Mouse (Mus musculus): ENCODE results near the gene Slc37a1. TPM values are rescaled to one million over a fixed set of nuclear protein-coding genes. Genes with fewer than 3 reads are reported as not detected.

Gene Slc37a1
- polyA plus RNA-seq, 1 experiment from 2014 or later = 4.6 TPM

DNA sequence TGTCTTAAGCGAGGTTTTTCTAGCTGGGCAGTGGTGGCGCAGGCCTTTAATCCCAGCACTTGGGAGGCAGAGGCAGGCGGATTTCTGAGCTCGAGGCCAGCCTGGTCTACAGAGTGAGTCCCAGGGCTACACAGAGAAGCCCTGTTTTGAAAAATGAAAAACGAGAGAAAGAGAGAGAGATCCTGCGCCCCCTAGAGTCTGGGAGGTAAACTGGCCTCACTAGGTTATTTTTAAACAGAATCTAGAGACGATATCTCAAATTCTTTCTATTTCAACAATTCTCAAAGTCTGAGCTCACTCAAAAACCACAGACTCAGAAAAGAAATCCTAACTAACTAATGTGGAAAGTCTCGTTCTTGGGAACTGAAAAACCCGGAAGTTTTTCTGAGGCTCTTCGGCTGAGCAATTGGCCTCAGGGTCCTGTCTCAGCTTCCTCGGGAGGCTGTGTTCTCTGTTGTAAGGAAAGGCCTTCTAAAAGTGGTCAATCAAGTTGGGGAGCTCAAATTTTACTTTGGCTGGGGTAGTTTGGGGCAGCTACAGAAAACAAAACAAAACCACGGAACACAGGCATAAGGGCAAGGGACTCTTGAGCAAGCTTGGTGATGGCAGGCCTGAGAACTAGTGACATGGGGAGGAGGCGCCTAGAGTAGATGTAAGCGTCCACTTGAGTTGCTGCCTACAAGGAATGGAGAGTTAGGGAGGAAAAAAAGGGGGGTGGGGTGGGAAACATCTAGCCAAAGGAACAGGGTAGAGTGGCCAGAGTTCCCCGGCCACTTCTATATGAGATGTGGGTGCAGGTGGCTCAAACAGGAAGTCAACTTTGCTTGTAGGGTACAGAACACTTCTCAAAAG lies 8.0 kb downstream of the Slc37a1 start:
- 78% methylated on average over 15 of the region's 15 CpGs for WGBS (ENCODE audit: insufficient replicate concordance)
- Histone ChIP-seq H3K27me3 (ENCODE audit: control insufficient read depth, insufficient read depth, low read length) (peaks cover 10% of the 10 kb centered on the region), H3K4me1 (ENCODE audit: control insufficient read depth, insufficient read depth, low read length) (peaks cover 22% of the 10 kb centered on the region), H3K4me3 (ENCODE audit: low read depth, low read length) (no peak overlapping the region), H3K9me3 (replicated peaks; ENCODE audit: control insufficient read depth, low read length) (no peaks in the 10 kb centered on the region), H3K4me2 (no peak overlapping the region; the same call in 1 of the 2 replicates), H3K36me3 (ENCODE audit: control insufficient read depth, insufficient read depth, low read length) (no peaks in the 10 kb centered on the region), H3K9ac (ENCODE audit: low read depth, low read length) (no peak overlapping the region), H3K27ac (ENCODE audit: low read depth, low read length) (no peak overlapping the region)
- ATAC-seq (replicated peaks; ENCODE audit: insufficient number of reproducible peaks, low FRiP score, low TSS enrichment) = no peak

GRCm38 (mm10) chr17:31295215-31295891 lies 8.8 kb downstream of the Slc37a1 start:
- WGBS (ENCODE audit: insufficient replicate concordance) = 20% methylated on average over 25 of the region's 25 CpGs
- Histone ChIP-seq H3K27me3 (ENCODE audit: control insufficient read depth, insufficient read depth, low read length) (peaks cover 10% of the 10 kb centered on the region), H3K4me3 (ENCODE audit: low read depth, low read length) (peak overlapping the region; percentile 68), H3K4me2 (peak overlapping the region; percentile 100), H3K36me3 (ENCODE audit: control insufficient read depth, insufficient read depth, low read length) (no peaks in the 10 kb centered on the region), H3K9ac (ENCODE audit: low read depth, low read length) (no peak overlapping the region; the same call in 1 of the 2 replicates), H3K9me3 (replicated peaks; ENCODE audit: control insufficient read depth, low read length) (no peaks in the 10 kb centered on the region), H3K27ac (ENCODE audit: low read depth, low read length) (no peak overlapping the region), H3K4me1 (ENCODE audit: control insufficient read depth, insufficient read depth, low read length) (peaks cover 22% of the 10 kb centered on the region)
- ATAC-seq (replicated peaks; ENCODE audit: insufficient number of reproducible peaks, low FRiP score, low TSS enrichment) = no peak

GRCm38 (mm10) chr17:31295892-31296781 lies 9.5 kb downstream of the Slc37a1 start:
- H3K27ac ChIP-seq (ENCODE audit: low read depth, low read length) = no peak overlapping the region
- peaks cover 22% of the 10 kb centered on the region for H3K4me1 ChIP-seq (ENCODE audit: control insufficient read depth, insufficient read depth, low read length)
- H3K4me3 ChIP-seq (ENCODE audit: low read depth, low read length) = peak overlapping the region; percentile 68
- ATAC-seq (replicated peaks; ENCODE audit: insufficient number of reproducible peaks, low FRiP score, low TSS enrichment) = no peak
- no peaks in the 10 kb centered on the region for H3K36me3 ChIP-seq (ENCODE audit: control insufficient read depth, insufficient read depth, low read length)
- H3K27me3 ChIP-seq (ENCODE audit: control insufficient read depth, insufficient read depth, low read length) = peaks cover 10% of the 10 kb centered on the region
- H3K9me3 ChIP-seq (replicated peaks; ENCODE audit: control insufficient read depth, low read length) = no peaks in the 10 kb centered on the region
- under 1% methylated on average over 64 of the region's 68 CpGs for WGBS (ENCODE audit: insufficient replicate concordance)
- peak overlapping the region; percentile 70 for H3K9ac ChIP-seq (ENCODE audit: low read depth, low read length)
- peak overlapping the region; percentile 100 for H3K4me2 ChIP-seq

- no peaks in the 10 kb centered on the region for H3K9me3 ChIP-seq (replicated peaks; ENCODE audit: control insufficient read depth, low read length)
- no peak overlapping the region for H3K9ac ChIP-seq (ENCODE audit: low read depth, low read length)
- peak overlapping the region; percentile 100 for H3K4me2 ChIP-seq
- H3K27me3 ChIP-seq (ENCODE audit: control insufficient read depth, insufficient read depth, low read length) = peaks cover 10% of the 10 kb centered on the region
- WGBS (ENCODE audit: insufficient replicate concordance) = 16% methylated on average over 7 of the region's 7 CpGs
- H3K4me3 ChIP-seq (ENCODE audit: low read depth, low read length) = peak overlapping the region; percentile 68; the same call in 1 of the 2 replicates
- H3K4me1 ChIP-seq (ENCODE audit: control insufficient read depth, insufficient read depth, low read length) = peaks cover 22% of the 10 kb centered on the region
- no peak overlapping the region for H3K27ac ChIP-seq (ENCODE audit: low read depth, low read length)
- H3K36me3 ChIP-seq (ENCODE audit: control insufficient read depth, insufficient read depth, low read length) = no peaks in the 10 kb centered on the region
- no peak for ATAC-seq (replicated peaks; ENCODE audit: insufficient number of reproducible peaks, low FRiP score, low TSS enrichment)
These were observed 10.9 kb downstream of the Slc37a1 start for GRCm38 (mm10) chr17:31297521-31297939.

DNA sequence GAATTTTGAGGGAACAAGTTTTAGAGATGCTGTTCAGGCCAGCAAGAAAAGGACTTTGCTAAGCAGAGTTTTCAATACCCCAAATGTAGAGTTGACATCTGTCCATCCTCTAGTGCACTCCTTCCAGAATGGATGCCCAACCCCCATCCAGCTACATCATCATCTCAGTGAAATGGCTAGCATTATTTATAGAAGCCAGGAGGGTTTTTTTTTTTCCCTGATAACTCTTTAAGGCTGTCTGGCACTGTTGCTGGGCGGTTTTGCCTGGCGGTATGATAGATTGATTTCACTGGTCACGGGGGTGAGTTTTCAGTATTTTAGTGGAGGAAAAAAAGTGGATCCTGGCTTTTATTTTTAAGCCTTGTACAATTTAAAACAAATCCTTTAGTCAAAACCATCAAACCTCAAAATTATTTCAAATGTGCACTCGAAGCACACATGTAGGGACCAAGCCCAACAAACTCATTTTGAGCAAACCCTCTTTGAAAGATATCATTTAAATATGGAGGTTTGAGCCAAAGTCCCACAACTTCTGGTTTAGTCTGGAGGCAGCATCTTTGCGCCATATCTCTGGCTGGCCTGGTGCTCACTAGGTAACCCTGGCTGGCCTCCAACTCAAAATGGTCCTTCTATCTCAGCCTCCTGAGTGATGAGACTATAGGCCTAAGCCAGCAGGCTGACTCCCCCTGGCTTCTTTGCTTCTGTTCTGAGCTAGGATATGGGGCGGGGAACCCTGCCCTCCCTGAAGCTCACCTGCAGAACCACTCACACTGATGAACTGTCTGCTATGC lies 12.0 kb downstream of the Slc37a1 start:
- WGBS (ENCODE audit: insufficient replicate concordance) = 76% methylated on average over 6 of the region's 6 CpGs
- Histone ChIP-seq H3K27ac (ENCODE audit: low read depth, low read length) (no peak overlapping the region), H3K27me3 (ENCODE audit: control insufficient read depth, insufficient read depth, low read length) (peaks cover 10% of the 10 kb centered on the region), H3K4me1 (ENCODE audit: control insufficient read depth, insufficient read depth, low read length) (peaks cover 22% of the 10 kb centered on the region), H3K9me3 (replicated peaks; ENCODE audit: control insufficient read depth, low read length) (no peaks in the 10 kb centered on the region), H3K36me3 (ENCODE audit: control insufficient read depth, insufficient read depth, low read length) (no peaks in the 10 kb centered on the region), H3K9ac (ENCODE audit: low read depth, low read length) (no peak overlapping the region), H3K4me2 (no peak overlapping the region), H3K4me3 (ENCODE audit: low read depth, low read length) (no peak overlapping the region)
- ATAC-seq (replicated peaks; ENCODE audit: insufficient number of reproducible peaks, low FRiP score, low TSS enrichment) = no peak

DNA sequence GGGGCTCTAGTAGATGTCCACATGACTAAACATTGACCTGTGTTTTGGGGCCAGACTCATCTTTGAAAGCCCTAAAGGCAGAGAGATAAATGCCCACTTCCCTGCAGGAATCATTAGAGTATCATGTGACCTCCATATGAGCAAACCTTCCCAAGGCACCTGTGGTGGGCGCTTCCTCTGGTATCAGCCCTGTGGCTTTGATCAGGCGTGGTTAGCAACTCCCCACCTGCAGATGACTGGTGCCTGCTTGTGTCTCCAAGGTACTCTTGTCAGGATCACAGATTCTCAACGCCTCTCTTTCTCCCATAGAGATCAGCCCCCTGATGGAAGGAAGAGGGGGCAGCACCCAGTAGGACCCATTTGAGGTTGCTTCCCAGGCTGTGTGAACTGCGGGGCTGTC lies 13.4 kb downstream of the Slc37a1 start:
- WGBS (ENCODE audit: insufficient replicate concordance) = 69% methylated on average over 4 of the region's 4 CpGs
- Histone ChIP-seq H3K4me2 (no peak overlapping the region), H3K9ac (ENCODE audit: low read depth, low read length) (no peak overlapping the region), H3K9me3 (replicated peaks; ENCODE audit: control insufficient read depth, low read length) (no peaks in the 10 kb centered on the region), H3K4me3 (ENCODE audit: low read depth, low read length) (no peak overlapping the region), H3K36me3 (ENCODE audit: control insufficient read depth, insufficient read depth, low read length) (no peaks in the 10 kb centered on the region), H3K27me3 (ENCODE audit: control insufficient read depth, insufficient read depth, low read length) (peaks cover 10% of the 10 kb centered on the region), H3K27ac (ENCODE audit: low read depth, low read length) (no peak overlapping the region), H3K4me1 (ENCODE audit: control insufficient read depth, insufficient read depth, low read length) (peaks cover 26% of the 10 kb centered on the region)
- no peak for ATAC-seq (replicated peaks; ENCODE audit: insufficient number of reproducible peaks, low FRiP score, low TSS enrichment)

DNA sequence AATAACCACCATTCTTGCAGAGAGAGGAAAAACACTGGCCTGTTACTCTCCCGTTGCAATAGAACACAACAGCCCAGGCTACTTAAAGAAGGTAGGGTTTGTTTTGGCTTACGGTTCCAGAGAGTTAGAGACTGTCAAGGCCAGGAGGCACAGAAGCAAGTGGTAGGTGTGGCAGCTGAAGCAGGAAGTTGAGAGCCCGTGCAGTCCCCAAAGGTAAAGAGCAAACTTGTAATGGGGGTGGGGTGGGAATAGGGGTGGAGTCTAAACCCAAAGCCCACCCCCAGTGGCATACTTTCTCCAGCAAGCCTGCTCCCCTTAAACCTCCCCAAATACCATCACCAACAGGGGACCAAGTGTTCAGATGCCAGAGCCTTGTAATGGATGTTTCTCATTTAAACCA lies 14.1 kb downstream of the Slc37a1 start:
- Histone ChIP-seq H3K36me3 (ENCODE audit: control insufficient read depth, insufficient read depth, low read length) (no peaks in the 10 kb centered on the region), H3K4me3 (ENCODE audit: low read depth, low read length) (no peak overlapping the region), H3K4me1 (ENCODE audit: control insufficient read depth, insufficient read depth, low read length) (peaks cover 27% of the 10 kb centered on the region), H3K27ac (ENCODE audit: low read depth, low read length) (no peak overlapping the region), H3K4me2 (no peak overlapping the region), H3K27me3 (ENCODE audit: control insufficient read depth, insufficient read depth, low read length) (peaks cover 8% of the 10 kb centered on the region), H3K9me3 (replicated peaks; ENCODE audit: control insufficient read depth, low read length) (no peaks in the 10 kb centered on the region), H3K9ac (ENCODE audit: low read depth, low read length) (no peak overlapping the region)
- no peak for ATAC-seq (replicated peaks; ENCODE audit: insufficient number of reproducible peaks, low FRiP score, low TSS enrichment)
- 62% methylated on average over 3 of the region's 3 CpGs for WGBS (ENCODE audit: insufficient replicate concordance)

Data from heart, embryonic 11.5 days (tissue).